Mouse (Mus musculus) E14TG2a.4 (cell line): Measurements from ENCODE around the gene Cryl1.

Experiments used
- H3K27me3 ChIP-seq: 2 replicates; pipeline ENCODE4 v1.6.1; 2014; ENCODE audit warnings: low read length, control low read depth; ENCODE audit not compliant: insufficient read depth
- H3K36me3 ChIP-seq: 2 replicates; pipeline ENCODE4 v1.6.1; 2014; ENCODE audit warnings: low read length, control low read depth; ENCODE audit not compliant: insufficient read depth
- H3K4me1 ChIP-seq: replicated peaks from 2 replicates; pipeline ENCODE4 v1.6.1; 2014; ENCODE audit warnings: low read depth, low read length, control low read depth
- H3K4me3 ChIP-seq: replicated peaks from 2 replicates; pipeline ENCODE4 v1.5.1; 2014; ENCODE audit warnings: mild to moderate bottlenecking, low read length
- H3K9me3 ChIP-seq: 2 replicates; pipeline ENCODE4 v1.6.1; 2014; ENCODE audit warnings: low read length, control low read depth
- CTCF ChIP-seq: conservative IDR thresholded peaks from 2 replicates; pipeline ENCODE4 v1.5.1; 2014; ENCODE audit warnings: low read length
- NANOG ChIP-seq: IDR thresholded peaks from 2 replicates; pipeline ENCODE4 v1.6.1; 2014; ENCODE audit warnings: borderline replicate concordance, low read length, mixed read lengths
- POU5F1 ChIP-seq: IDR thresholded peaks from 2 replicates; pipeline ENCODE4 v1.6.1; 2014; ENCODE audit warnings: low read length, borderline replicate concordance

Gene Cryl1

DNA sequence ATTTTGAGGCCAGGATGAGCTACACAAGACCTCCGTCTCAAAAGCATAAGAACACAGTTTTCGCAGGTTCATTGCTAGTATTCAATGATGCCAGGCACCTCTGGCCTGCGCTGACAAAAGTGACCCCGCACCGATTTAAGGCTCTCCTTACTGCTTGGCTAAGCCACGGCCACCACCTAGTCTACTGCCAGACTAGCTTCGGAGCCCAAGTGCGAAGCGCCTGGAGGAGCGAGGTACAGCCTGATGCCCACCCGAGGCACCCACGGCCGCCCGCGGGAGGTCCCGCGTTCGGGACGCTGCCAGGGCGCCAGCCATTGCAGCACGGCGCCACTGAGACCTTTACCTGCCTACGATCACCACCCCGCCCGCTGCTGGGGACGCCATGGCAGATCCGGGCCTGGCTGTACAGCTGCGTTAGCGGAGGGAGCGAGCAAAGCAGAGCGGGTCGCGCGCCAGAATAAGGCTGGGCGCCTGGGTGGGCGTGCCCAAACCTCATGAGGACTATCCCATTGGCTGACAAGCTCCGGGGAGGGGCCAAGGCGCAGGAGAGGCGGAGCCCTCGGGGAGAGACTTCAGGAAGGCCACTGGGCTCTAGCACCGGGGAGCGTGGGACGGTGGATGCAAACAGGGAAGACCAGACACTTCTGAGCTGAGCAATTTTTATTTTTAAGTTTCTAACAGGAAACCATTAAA is at the start of gene Cryl1:
TSS of gene Cryl1 (minus strand) at position 465 of the 693 bp plus-strand sequence.
- TF ChIP-seq POU5F1 (no peak), NANOG (no peak), CTCF (no peak)
- H3K4me1 ChIP-seq, result peaks cover 15% of the 10 kb centered on the region
- H3K27me3 ChIP-seq, result peaks cover 24% of the 10 kb centered on the region

DNA sequence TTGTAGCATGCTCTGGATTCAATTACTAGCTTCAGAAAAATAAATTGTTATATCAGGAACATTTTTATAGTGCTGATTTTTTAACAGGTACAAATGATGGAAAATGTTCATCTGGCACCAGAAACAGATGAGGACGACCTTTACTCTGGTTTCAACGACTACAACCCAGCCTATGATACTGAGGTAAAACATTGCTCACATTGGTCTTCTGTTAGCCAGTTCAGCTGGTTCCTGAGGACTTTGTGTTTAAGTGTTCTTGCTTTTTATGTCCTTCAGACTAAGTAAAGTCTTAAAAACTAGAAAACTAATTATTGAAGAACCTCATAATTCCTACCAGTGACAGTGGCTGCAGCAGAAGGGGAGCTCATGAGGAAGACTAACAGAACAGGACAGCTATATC is 32.1 kb upstream of the Cryl1 start:
- TF ChIP-seq CTCF, result no peak
- TF ChIP-seq NANOG, result no peak
- TF ChIP-seq POU5F1, result no peak
- Histone ChIP-seq H3K36me3 (peaks cover 7% of the 10 kb centered on the region), H3K27me3 (no peaks in the 10 kb centered on the region), H3K9me3 (no peaks in the 10 kb centered on the region), H3K4me3 (no peak overlapping the region), H3K4me1 (no peaks in the 10 kb centered on the region)

More for the DNA sequence above, at the start of gene Cryl1:
- Histone ChIP-seq H3K36me3 (no peaks in the 10 kb centered on the region), H3K9me3 (no peaks in the 10 kb centered on the region), H3K4me3 (peak within 1 kb of the TSS; percentile 83)

DNA sequence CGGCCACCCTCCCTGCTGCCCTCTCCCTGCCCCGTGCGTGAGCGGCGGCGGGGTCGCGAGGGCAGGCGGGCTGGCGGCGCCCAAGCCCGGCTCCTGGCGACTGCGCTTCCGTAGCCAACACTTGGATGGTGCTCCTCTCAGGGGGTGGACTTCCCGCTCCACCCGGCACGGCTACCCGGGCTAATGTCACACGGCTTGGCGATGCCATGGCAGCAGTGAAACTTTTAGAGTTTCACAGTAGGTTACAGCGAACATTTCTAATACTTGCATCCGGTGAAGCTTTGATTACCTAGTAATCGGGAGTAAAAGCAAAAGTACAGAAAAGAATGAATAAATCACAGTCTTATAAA is 25.9 kb upstream of the Cryl1 start:
- peaks cover 10% of the 10 kb centered on the region; the same call in 1 of the 2 replicates for H3K4me1 ChIP-seq
- H3K9me3 ChIP-seq, result no peaks in the 10 kb centered on the region
- no peak for TF ChIP-seq CTCF
- TF ChIP-seq NANOG, result no peak
- no peak for TF ChIP-seq POU5F1
- H3K4me3 ChIP-seq, result peak overlapping the region; percentile 98
- no peaks in the 10 kb centered on the region for H3K27me3 ChIP-seq
- no peaks in the 10 kb centered on the region for H3K36me3 ChIP-seq

DNA sequence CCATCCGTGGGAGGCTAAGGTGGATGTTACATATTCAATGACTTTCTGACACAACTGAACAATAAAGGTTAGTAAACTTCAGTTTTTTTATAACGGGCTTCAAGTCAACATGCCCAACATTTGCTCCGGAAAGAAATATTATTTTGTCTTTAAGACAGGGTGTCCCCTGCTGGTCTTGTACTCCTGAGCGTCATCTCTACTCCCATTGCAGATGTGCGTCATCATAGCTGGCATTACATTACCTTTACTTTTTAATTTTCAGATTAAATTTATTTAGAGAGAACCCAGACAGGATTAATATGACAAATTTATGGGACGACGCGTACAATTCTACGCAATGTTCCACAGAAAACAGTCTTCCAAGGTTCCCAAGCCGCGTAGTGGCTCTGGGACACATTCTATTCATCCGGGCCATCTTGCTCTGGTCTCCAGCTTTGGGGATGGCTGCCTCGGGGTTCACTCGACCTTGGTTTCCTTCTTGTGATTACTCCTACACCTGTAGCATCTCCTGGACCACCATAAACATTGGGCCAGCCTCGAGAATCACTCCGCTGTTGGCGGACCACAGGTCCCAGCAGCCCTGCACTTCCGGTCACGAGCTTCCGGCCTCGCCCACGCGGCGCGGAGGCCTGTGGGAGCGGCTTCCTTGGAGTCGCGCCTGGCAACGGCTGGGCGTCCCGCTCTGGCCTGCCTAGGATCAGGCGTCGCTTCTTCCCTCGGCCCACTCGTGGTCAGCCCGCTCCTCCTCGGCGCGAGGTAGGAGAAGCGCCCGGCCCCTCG is 25.3 kb upstream of the Cryl1 start, which contains the start of gene Ift88:
TSS of gene Ift88 (plus strand) at position 631 of the 780 bp plus-strand sequence.
- no peaks in the 10 kb centered on the region for H3K36me3 ChIP-seq
- peak within 1 kb of the TSS; percentile 98 for H3K4me3 ChIP-seq
- no peaks in the 10 kb centered on the region for H3K9me3 ChIP-seq
- H3K27me3 ChIP-seq, result no peaks in the 10 kb centered on the region
- H3K4me1 ChIP-seq, result peaks cover 10% of the 10 kb centered on the region; the same call in 1 of the 2 replicates
- TF ChIP-seq POU5F1 (no peak), NANOG (no peak), CTCF (no peak)

DNA sequence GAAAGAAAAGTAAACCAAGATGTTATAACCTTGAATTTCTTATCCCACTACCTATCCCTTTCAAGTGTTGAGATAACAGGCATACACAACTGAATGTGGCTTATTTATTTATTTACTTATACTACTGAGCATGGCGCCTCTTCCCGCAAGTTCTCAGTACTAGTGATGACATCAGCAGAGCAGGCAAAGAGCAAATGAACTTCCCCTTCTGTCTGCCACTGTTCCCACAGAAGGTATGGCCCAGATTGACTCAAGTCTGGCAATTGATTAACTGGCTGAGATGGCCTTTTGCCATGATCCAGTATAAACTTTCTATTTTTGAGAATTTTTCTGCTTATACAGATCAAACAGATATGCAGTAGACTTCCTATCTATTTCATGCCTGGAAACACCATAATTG is 18.9 kb upstream of the Cryl1 start:
- TF ChIP-seq NANOG (no peak), CTCF (no peak), POU5F1 (no peak)

DNA sequence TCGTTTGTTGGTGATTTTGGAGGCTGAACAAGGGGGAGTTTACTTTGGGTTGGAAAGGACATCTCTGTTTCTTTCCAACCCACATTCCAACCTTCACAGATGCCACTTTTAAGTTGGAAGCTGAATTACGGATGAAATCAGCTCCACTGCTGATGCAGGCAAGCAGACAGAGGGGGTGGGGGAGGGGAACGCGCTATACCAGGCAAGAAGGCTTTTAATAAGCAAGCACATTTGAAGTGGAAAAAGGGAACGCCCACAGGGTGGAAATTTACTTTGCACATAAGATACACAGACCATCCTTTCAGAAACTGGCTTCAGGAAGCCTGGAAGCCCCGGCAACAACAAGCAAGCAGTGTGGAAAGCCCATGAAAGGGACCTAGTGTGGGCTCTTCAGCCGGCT is 13.8 kb upstream of the Cryl1 start:
- no peaks in the 10 kb centered on the region for H3K9me3 ChIP-seq
- no peak for TF ChIP-seq NANOG
- TF ChIP-seq POU5F1, result no peak
- no peaks in the 10 kb centered on the region for H3K36me3 ChIP-seq
- no peaks in the 10 kb centered on the region for H3K27me3 ChIP-seq
- H3K4me1 ChIP-seq, result peaks cover 6% of the 10 kb centered on the region
- no peak overlapping the region for H3K4me3 ChIP-seq

More for the DNA sequence above, 18.9 kb upstream of the Cryl1 start:
- Histone ChIP-seq H3K9me3 (no peaks in the 10 kb centered on the region), H3K27me3 (no peaks in the 10 kb centered on the region), H3K36me3 (no peaks in the 10 kb centered on the region), H3K4me3 (no peak overlapping the region), H3K4me1 (no peaks in the 10 kb centered on the region)

DNA sequence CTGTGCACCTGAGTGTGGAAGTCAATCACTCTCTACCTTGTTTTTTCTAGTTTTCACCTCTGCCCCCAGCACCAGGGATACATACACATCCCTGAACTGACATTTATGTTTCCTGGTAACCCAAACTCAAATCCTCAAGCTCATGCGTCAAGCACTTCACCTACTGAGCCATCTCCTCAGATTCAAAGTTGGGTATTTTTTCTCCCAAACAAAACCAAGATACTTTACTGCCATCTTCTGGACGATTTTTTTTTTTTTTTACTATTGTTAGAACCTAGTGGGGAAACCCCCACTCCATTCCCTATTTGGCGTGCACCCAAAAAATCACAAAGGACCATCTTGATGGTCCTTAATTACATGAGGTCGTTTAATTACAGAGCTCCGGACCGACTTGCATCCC is 10.8 kb upstream of the Cryl1 start:
- H3K4me3 ChIP-seq, result no peak overlapping the region
- H3K9me3 ChIP-seq, result no peaks in the 10 kb centered on the region
- H3K4me1 ChIP-seq, result peaks cover 12% of the 10 kb centered on the region
- no peak for TF ChIP-seq NANOG
- TF ChIP-seq CTCF, result no peak; the same call in 1 of the 2 replicates
- no peak for TF ChIP-seq POU5F1
- no peaks in the 10 kb centered on the region for H3K27me3 ChIP-seq
- no peaks in the 10 kb centered on the region for H3K36me3 ChIP-seq

DNA sequence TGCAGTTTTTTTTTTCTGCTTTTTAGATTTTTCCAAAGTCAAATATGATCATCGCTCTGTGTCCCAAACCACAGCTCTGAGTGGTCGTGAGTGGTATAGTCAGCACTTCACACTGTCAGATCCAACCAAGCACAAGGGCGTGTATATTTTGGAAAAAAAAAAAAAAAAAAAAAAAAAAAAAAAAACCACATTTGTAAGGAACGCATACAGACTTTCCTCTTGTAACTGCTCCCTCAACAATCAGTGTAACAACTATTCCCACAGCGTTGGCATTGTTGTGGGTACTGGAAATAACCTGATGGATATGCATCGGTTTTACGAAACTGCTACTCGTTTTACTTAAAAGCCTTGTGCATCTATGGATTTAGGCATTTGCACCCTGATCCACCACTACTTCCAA is 9.8 kb upstream of the Cryl1 start:
- Histone ChIP-seq H3K36me3 (no peaks in the 10 kb centered on the region), H3K9me3 (no peaks in the 10 kb centered on the region), H3K4me3 (no peak overlapping the region), H3K27me3 (no peaks in the 10 kb centered on the region), H3K4me1 (peaks cover 12% of the 10 kb centered on the region)
- TF ChIP-seq NANOG (no peak), CTCF (no peak), POU5F1 (no peak)
